Mouse (Mus musculus) left cerebral cortex, adult 18-20 months (tissue): ENCODE results near the gene Cped1. TPM values are rescaled to one million over a fixed set of nuclear protein-coding genes. Genes with fewer than 3 reads are reported as not detected.

Source experiments
- DNase-seq, 2 experiments: peaks; one replicate each; pipeline ENCODE4 v3.0.0; 2021 to 2022; ENCODE audit warnings: low spot score in 2 of 2, mixed read lengths in 1 of 2
- total RNA-seq, 2 experiments: library from RNA; stranded (reverse); gene quantifications; 2 replicates each; pipeline ENCODE4 v1.2.3; 2021

Cped1 gene
- total RNA-seq, 2 experiments from 2014 or later = 3.7 to 5.9 TPM

- peak; percentile 22 to 27 for DNase-seq
Measured at GRCm38 (mm10) chr6:22288004-22288736, 302.5 kb downstream of the Cped1 start, which contains the start of gene Wnt16. Gene Wnt16 (plus strand): TSS chr6:22288227.

DNA sequence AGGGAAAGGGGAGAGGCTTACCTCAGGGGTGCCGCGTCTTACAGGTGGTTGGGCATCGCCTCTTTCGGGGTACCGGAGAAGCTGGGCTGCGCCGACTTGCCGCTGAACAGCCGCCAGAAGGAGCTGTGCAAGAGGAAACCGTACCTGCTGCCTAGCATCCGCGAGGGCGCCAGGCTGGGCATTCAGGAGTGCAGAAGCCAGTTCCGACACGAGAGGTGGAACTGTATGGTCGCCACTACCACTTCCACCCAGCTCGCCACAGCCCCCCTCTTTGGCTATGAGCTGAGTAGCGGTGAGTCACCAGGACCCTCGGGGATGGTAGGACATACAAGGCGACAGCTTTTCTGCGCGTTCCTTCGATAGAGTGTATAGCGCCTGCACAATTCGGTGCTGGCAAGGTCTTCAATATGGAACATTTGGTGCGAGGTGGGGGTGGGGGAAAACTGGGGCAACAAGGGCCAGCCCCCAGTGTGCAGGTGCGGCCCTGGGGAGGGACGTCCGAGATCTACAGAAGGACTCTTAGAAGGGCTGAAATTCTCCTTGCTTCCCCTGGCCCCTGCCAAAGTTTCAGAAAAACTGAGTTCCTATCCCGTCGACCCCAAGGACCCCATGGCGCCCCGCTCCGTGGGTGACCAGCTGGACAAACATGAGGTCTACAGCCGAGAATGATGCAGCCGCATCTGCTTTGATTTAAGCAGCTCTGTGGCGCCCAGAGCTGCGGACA lies 303.2 kb downstream of the Cped1 start:
- DNase-seq = peak; percentile 15 to 24

DNA sequence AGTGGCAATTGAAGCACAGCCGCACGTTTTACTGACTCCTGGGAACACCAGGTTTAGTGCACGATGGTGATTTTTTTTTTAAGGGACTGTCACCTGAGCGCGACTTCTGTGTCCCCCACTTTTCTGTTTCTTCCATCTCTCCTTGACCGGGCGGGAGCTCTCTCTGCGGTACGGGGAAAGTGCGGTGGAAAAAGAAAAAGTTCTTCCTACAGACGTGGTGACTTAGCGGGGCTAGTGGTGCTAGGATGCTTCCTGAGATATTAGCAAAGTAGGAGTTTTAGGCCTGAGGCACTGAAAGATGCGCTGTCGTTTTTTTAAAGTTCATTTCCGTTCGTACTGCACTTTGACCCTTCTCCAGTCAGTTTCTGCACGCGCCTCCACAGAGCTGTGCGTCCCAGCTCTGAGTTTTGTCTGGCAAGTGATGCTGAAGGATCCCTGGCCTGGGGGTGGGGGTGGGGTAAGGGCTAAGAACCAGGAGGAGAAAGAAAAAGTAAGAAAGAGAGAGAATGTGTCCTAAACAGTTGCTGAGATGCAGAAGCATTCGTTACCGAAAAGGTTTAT lies 303.8 kb downstream of the Cped1 start:
- no peak for DNase-seq

DNA sequence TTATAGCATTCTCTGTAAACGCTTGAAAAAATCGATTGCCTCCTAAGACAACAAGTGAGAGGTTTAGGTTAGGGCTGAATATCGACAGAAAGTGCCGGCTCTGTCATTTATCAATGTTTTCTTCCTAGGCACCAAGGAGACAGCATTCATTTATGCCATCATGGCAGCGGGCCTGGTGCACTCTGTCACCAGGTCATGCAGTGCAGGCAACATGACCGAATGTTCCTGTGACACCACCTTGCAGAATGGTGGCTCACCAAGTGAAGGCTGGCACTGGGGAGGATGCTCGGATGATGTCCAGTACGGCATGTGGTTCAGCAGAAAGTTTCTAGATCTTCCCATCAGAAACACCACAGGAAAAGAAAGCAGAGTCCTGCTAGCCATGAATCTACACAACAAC lies 305.1 kb downstream of the Cped1 start:
- no peak for DNase-seq

GRCm38 (mm10) chr6:22292056-22292455 lies 306.3 kb downstream of the Cped1 start:
- no peak for DNase-seq

DNA sequence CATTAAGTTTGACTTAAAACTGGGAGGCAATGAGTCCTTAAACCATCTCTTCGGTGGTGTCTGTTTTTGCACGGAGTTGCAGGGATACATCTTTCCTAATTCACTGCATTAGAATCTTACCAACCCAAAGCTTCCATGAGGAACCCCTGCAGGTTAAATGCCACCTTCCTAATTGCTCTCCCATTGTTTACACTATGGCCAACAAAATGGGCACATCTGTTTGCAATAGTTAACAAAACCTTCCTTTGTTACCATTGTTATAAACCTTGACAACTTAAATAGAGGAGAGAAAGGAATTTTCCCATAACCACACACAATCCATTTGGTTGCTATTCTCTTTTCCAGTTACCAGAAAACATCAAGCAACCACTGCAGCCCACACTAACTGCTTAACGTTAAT lies 308.2 kb downstream of the Cped1 start:
- DNase-seq = no peak

GRCm38 (mm10) chr6:22297028-22297427 lies 311.3 kb downstream of the Cped1 start:
- DNase-seq = no peak

DNA sequence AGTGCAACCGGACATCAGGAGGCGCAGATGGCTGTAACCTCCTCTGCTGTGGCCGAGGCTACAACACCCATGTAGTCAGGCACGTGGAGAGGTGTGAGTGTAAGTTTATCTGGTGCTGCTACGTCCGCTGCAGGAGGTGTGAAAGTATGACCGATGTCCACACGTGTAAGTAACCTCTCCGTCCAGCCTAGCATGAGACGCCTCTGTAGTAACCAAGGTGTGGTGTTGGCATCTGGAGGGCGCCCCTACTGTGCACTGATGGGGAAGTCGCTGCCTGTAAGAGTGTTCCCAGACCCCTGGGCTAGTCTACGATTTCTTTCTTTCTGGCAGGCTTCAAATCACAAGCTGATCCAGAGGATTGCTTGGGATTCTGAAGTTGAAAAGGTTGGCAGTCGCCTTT lies 312.3 kb downstream of the Cped1 start:
- no peak for DNase-seq

Other genes starting within 250 kb of the Cped1 start
- gene Tspan12, start 133.4 kb upstream of the Cped1 start, total RNA-seq = 10 to 100 TPM; 21.1 to 22.0 TPM
- 10 to 100 TPM; 23.8 to 28.9 TPM for gene Ing3, start 36.3 kb upstream of the Cped1 start, total RNA-seq